Mouse (Mus musculus) midbrain, embryonic 15.5 days (tissue): ENCODE data around the gene Prr5. TPM values are rescaled to one million over a fixed set of nuclear protein-coding genes. Genes with fewer than 3 reads are reported as not detected.

ENCODE experiments used
- ATAC-seq: fragments of 200-750 bp; cut with Nextera tagmentation; replicated peaks from 2 replicates; pipeline ENCODE4 v1.8.0; 2017; ENCODE audit warnings: moderate TSS enrichment
- H3K27ac ChIP-seq: fragments of 300-500 bp; sonication (generic); 2 replicates; pipeline ENCODE4 v1.5.1; 2015; ENCODE audit warnings: mild to moderate bottlenecking, inconsistent platforms
- H3K27me3 ChIP-seq: fragments of 300-500 bp; sonication (generic); replicated peaks from 2 replicates; pipeline ENCODE4 v1.6.1; 2015; ENCODE audit warnings: inconsistent platforms
- H3K36me3 ChIP-seq: fragments of 300-500 bp; sonication (generic); replicated peaks from 2 replicates; pipeline ENCODE4 v1.6.1; 2015; ENCODE audit warnings: inconsistent platforms
- H3K4me1 ChIP-seq: fragments of 300-500 bp; sonication (generic); 2 replicates; pipeline ENCODE4 v1.6.1; 2015; ENCODE audit warnings: inconsistent platforms
- H3K4me2 ChIP-seq: fragments of 300-500 bp; sonication (generic); 2 replicates; pipeline ENCODE4 v1.6.1; 2015; ENCODE audit warnings: inconsistent platforms, mild to moderate bottlenecking, moderate library complexity
- H3K4me3 ChIP-seq: fragments of 300-500 bp; sonication (generic); 2 replicates; pipeline ENCODE4 v1.5.1; 2015; ENCODE audit warnings: mild to moderate bottlenecking, inconsistent platforms
- H3K9ac ChIP-seq: fragments of 300-500 bp; sonication (generic); 2 replicates; pipeline ENCODE4 v1.6.1; 2015; ENCODE audit warnings: mild to moderate bottlenecking, inconsistent platforms
- H3K9me3 ChIP-seq: fragments of 300-500 bp; sonication (generic); 2 replicates; pipeline ENCODE4 v1.6.1; 2016; ENCODE audit warnings: inconsistent platforms
- WGBS: fragments of 180-500 bp; shearing (Covaris S2); methylation state at CpG from one replicate; pipeline ENCODE4 v1.1.7; 2015; ENCODE audit warnings: mixed read lengths; 5-methylcytosine and 5-hydroxymethylcytosine counted together
- polyA plus RNA-seq: library from polyadenylated mRNA; unstranded; fragments of >200 nt; fragmentation: Nextera tagmentation; extraction: Ambion mirVana; gene quantifications from 2 replicates; pipeline ENCODE4 v1.2.1, GENCODE M21; 2015

Prr5 gene
- polyA plus RNA-seq, 1 experiment from 2014 or later = 27.7 TPM

DNA sequence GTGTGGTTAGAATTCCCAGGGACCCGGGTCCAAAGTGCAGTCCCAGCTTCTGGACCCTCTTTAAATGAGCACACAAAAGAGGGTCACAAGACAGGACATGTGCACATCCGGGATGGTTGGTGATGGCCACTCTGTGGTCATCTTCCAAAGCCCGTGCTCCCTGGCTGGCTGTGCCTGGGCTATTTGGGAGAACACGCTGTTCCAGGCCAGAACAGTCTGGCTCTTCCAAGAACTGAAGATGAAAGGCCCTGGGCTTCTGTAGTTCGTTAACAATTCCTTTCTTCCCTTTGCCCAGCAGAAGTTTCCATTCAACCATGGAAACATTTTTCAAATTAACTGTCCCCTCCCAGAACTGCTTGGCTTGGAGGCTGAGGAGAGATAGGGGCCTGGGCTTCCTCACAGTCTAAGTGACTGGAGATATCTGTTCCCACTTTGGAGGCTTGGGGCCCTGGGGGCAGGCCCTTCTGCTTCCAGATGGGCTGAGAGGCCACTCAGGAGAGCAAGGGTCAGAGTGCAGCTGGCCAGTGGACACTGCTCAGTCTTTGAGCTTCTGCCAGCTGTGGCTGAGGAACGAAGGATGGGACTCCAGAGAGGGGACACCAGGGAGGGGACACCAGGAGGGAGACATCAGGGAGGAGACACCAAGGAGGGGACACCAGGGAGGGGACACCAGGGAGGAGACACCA, 29.8 kb upstream of the Prr5 start:
- H3K9me3 ChIP-seq = no peaks in the 10 kb centered on the region
- no peak for ATAC-seq
- no peak overlapping the region for H3K4me3 ChIP-seq
- H3K4me1 ChIP-seq = no peaks in the 10 kb centered on the region
- H3K27ac ChIP-seq = no peak overlapping the region
- H3K9ac ChIP-seq = no peak overlapping the region
- no peak overlapping the region for H3K4me2 ChIP-seq
- no peaks in the 10 kb centered on the region for H3K36me3 ChIP-seq
- no peaks in the 10 kb centered on the region for H3K27me3 ChIP-seq
- WGBS = 66% methylated on average over 6 of the region's 6 CpGs

DNA sequence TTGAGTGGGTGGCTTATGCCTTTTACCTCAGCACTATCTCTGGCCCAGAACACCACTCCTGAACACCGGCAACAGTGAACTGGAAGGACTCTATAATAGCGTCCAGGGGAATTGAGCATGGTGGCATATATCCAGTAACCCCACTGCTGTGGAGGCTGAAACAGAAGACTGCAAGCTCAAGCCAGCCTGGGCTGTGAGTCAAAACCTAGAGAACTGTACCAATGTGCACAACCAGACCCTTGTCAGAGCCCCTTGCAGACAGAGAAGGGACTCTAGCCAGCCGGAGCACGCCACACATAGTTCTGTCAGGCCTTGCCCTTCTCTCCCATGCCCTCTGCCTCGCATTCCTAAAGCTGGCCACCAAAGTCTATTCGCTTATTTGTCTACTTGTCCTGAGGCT, 28.7 kb upstream of the Prr5 start:
- no peak for ATAC-seq
- 87% methylated on average over 6 of the region's 6 CpGs for WGBS

DNA sequence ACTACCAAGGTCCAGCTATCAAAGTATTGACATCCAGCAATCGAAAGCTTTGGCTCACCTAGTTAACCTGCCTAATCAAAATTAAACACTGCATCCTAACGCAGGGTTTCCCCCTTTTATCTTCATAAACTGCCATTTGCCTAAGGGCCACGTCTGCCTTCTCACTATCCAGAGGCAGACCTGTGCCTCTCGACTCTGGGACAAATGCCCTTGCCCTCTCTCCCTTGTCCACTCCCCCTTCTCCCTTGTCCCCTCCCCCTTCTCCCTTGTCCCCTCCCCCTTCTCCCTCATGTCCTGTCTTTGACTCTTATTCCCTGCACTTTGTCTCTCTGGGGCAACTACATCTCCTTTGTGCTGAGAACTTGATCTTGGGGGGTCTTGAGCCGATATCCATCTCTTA, 28.3 kb upstream of the Prr5 start:
- Histone ChIP-seq H3K4me2 (no peak overlapping the region), H3K4me1 (no peaks in the 10 kb centered on the region), H3K4me3 (no peak overlapping the region), H3K9ac (no peak overlapping the region), H3K27me3 (no peaks in the 10 kb centered on the region), H3K36me3 (no peaks in the 10 kb centered on the region), H3K27ac (no peak overlapping the region), H3K9me3 (no peaks in the 10 kb centered on the region)
- ATAC-seq = no peak
- 63% methylated on average over 5 of the region's 5 CpGs for WGBS

More for the DNA sequence above, 28.7 kb upstream of the Prr5 start:
- Histone ChIP-seq H3K4me2 (no peak overlapping the region), H3K27ac (no peak overlapping the region), H3K27me3 (no peaks in the 10 kb centered on the region), H3K9me3 (no peaks in the 10 kb centered on the region), H3K4me3 (no peak overlapping the region), H3K9ac (no peak overlapping the region), H3K4me1 (no peaks in the 10 kb centered on the region), H3K36me3 (no peaks in the 10 kb centered on the region)

DNA sequence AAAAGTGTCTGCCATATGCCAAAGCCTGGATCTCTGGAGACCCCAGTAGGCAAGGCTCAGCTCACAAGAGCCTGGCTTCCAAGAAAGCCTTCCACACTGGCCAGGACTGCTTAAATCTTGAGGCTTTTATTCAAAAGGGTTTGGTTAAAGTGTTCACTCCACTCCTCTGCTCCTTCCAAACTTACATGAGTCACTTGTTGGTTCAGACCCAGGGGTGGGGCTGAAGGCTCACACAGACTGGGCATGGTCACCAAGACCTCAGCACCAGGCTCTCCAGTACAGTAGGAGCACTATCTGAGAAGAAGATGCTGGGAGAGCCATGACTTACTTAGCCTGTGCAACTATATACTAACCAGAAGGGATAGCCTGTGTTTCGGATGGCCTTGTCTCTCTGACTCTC, 27.5 kb upstream of the Prr5 start:
- WGBS = 93% methylated on average over 1 of the region's 1 CpGs
- no peak overlapping the region for H3K4me2 ChIP-seq
- no peaks in the 10 kb centered on the region for H3K36me3 ChIP-seq
- H3K27me3 ChIP-seq = no peaks in the 10 kb centered on the region
- H3K9me3 ChIP-seq = no peaks in the 10 kb centered on the region
- no peak overlapping the region for H3K9ac ChIP-seq
- no peaks in the 10 kb centered on the region for H3K4me1 ChIP-seq
- no peak overlapping the region for H3K4me3 ChIP-seq
- ATAC-seq = no peak
- no peak overlapping the region for H3K27ac ChIP-seq

DNA sequence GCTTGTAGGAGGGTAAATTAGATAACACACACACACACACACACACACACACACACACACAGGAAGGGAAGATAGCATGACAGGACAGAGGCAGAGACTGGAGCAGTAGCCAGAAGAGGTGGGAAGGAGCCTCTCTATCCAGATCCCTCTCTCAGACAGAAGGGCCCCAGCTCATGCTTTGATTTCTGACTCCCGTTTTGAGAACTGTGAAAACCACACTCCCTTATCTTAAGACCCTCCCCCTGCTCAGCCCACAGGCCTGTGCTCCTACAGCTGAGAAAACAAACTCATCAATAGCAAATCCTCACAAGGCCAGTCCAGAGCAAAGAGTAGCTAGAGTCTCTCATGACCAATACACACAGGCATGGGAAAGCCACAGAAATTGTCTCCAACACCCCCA, 26.2 kb upstream of the Prr5 start:
- Histone ChIP-seq H3K4me2 (no peak overlapping the region), H3K4me1 (no peaks in the 10 kb centered on the region), H3K9ac (no peak overlapping the region), H3K4me3 (no peak overlapping the region), H3K27ac (no peak overlapping the region), H3K36me3 (no peaks in the 10 kb centered on the region), H3K9me3 (no peaks in the 10 kb centered on the region), H3K27me3 (no peaks in the 10 kb centered on the region)
- WGBS = 21% methylated on average over 1 of the region's 1 CpGs
- no peak for ATAC-seq

DNA sequence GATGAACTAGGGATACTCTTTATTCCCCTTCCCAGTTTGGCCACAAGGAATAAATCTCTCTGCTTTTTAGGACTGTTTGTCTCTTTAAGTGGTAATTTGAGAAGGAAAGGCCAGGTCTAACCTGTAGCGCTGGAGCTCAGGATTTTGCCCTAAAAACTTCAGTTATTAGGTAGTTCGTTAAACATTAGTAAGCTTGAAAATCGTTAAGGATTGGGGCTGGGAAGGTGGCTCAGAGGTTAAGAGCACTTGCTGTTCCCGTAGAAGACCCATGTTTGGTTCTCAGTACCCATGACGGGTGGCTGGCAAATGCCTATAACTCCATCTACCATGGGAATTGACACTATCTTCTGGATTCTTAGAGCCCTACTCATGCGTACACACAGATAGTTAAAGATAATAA, 17.9 kb upstream of the Prr5 start:
- WGBS = 96% methylated on average over 6 of the region's 6 CpGs
- Histone ChIP-seq H3K4me2 (no peak overlapping the region), H3K9me3 (no peaks in the 10 kb centered on the region), H3K4me3 (no peak overlapping the region), H3K4me1 (peaks cover 15% of the 10 kb centered on the region), H3K9ac (no peak overlapping the region), H3K36me3 (no peaks in the 10 kb centered on the region), H3K27ac (no peak overlapping the region), H3K27me3 (no peaks in the 10 kb centered on the region)
- ATAC-seq = no peak

DNA sequence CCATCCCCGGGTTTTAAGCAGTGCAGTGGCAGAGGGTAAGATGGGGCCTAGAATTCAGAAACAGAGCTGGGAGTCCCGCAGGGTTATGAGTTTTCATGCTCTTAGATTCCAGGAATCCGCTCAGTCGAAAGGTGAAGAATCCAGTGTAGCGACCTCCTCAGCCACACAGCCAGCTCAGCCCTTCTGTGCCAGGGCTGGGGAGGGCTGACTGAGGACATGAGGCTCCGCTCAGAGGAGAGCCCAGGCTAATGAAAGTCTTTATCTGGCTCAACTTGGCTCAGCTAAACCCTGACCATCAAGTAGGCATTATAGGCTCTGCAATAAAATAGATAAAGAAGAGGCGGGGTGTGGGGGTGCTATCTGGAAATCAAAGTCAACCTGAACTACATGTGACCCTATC, 16.3 kb upstream of the Prr5 start:
- peak overlapping the region; percentile 95; the same call in 1 of the 2 replicates for H3K27ac ChIP-seq
- peaks cover 21% of the 10 kb centered on the region for H3K4me1 ChIP-seq
- no peak overlapping the region for H3K9ac ChIP-seq
- H3K36me3 ChIP-seq = no peaks in the 10 kb centered on the region
- H3K4me2 ChIP-seq = no peak overlapping the region; the same call in 1 of the 2 replicates
- H3K27me3 ChIP-seq = no peaks in the 10 kb centered on the region
- 89% methylated on average over 7 of the region's 7 CpGs for WGBS
- no peaks in the 10 kb centered on the region for H3K9me3 ChIP-seq
- no peak for ATAC-seq
- H3K4me3 ChIP-seq = no peak overlapping the region

DNA sequence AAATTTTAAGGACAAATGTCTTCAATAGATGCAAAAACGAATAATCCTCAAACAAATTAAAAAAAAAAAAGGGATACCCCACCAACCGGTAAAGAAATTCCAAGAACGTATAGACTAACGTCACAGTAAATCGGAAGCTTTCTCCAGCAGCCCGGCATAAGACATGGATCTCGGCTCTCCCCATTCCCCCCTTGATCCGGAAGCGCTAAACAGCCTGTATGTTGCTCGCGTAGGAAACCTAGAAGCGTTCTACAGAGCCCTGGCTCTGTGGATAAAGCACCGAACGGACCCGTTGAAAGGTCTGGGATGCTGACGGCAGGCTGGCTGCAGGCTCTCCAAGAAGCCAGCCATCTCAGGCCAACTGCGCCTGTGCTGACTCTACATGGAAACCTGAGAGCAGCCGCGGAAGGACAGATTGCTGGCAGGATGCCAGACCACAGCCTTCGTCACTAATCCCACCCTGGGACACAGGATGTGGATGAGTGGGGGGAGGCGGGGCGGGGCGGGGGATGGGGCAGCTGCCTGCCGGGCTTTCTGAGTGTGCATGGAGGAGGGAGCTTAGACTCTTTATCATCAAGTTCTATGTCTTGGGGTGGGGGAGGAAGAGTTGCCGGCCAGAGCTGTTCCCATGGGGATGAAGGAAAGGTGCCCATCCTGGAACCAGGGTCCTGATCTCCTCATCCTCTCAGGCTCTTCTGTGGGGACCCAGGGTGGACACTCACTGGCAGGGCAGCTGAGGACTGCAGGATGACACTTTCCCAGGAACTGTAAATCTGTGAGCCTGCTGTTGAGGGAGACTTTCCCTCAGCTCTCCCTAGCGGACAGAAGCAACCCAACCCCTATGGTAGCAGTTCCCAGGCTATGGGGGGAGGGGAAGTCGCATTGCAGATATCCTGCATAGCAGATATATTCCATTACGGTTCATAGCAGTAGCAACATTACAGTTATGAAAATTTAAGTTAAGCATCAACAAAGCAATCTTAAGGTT, 15.1 kb upstream of the Prr5 start:
- Histone ChIP-seq H3K36me3 (no peaks in the 10 kb centered on the region), H3K27ac (peak overlapping the region; percentile 95), H3K4me2 (peak overlapping the region; percentile 61), H3K4me3 (peak overlapping the region; percentile 40), H3K27me3 (no peaks in the 10 kb centered on the region), H3K9me3 (no peaks in the 10 kb centered on the region), H3K4me1 (peaks cover 21% of the 10 kb centered on the region), H3K9ac (peak overlapping the region; percentile 50)
- peak; percentile 84 for ATAC-seq
- 4% methylated on average over 28 of the region's 28 CpGs for WGBS

DNA sequence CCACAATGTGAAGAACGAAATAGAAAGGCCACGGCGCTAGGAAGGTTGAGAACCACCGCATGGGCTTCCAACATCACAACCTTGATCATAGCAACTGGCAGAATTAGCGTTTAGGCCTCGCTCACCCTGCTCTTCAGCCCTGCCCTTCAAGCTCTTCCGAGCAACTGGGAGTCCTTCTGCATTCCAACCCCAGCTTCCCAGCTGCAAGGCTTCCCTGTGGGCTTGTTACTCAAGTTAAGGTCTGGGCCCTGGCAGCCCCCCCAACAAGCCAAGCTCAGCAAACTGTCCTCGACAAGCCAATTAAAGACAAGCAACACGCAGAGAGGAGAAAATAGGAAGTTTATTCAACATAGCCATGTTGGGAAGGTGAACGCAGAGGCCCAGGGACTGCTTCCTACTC, 14.4 kb upstream of the Prr5 start:
- Histone ChIP-seq H3K4me3 (no peak overlapping the region), H3K4me1 (peaks cover 21% of the 10 kb centered on the region), H3K9me3 (no peaks in the 10 kb centered on the region), H3K27me3 (no peaks in the 10 kb centered on the region), H3K4me2 (no peak overlapping the region), H3K36me3 (no peaks in the 10 kb centered on the region), H3K27ac (peak overlapping the region; percentile 95; the same call in 1 of the 2 replicates), H3K9ac (no peak overlapping the region)
- ATAC-seq = no peak
- WGBS = 44% methylated on average over 10 of the region's 10 CpGs

DNA sequence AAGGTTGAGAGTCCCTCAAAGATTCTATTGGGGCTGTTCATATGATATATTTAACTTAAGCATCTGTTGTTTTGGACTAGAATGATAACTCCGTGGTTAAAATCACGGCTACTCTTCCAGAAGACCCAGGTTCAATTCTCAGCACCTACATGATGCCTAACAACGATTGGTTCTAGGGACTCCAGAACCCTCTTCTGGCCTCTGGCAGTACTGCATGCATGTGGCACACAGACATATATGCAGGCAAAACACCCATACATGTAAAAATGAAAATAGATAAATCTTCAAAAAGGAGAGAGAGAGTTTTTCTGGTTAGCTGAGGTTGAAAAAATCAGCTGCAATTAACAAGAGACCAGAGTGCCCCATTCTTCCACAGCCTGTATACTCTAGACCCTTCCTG, 12.7 kb upstream of the Prr5 start:
- H3K4me2 ChIP-seq = no peak overlapping the region
- no peaks in the 10 kb centered on the region for H3K36me3 ChIP-seq
- no peak overlapping the region for H3K27ac ChIP-seq
- H3K4me3 ChIP-seq = no peak overlapping the region
- H3K27me3 ChIP-seq = no peaks in the 10 kb centered on the region
- ATAC-seq = no peak
- no peak overlapping the region for H3K9ac ChIP-seq
- WGBS = 96% methylated on average over 3 of the region's 3 CpGs
- H3K9me3 ChIP-seq = no peaks in the 10 kb centered on the region
- H3K4me1 ChIP-seq = peaks cover 21% of the 10 kb centered on the region

DNA sequence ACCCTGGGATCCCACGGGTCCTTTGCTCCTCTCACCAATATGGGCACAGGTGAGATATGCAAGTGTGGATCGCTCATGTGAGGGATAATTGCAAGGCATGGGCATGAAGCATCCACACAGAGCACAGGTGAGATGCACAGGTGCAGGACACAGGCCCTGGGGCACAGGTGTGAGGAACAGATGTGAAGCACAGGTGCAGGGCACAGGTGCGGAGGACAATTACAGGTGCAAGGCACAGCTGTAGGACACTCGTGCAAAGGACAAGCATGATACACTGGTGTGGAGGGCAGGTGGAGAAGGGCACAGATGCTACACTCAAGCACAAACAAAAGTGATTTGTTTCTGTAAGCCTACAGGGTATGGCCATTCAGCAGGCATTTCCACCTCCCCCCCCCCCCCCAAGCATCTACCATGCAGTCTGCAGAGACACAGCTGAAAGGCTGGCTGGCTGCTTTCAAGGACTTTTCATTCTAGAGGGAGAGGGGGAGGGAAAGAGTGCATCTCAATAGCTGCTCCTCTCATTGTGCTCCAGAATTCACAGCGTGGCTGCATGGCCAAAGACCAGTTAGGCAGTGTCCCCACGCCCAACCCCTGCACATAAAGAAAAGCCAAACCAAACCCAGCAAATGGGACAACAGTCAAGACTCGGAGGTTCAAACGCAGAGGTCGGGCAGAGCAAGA, 11.9 kb upstream of the Prr5 start:
- Histone ChIP-seq H3K4me1 (peaks cover 23% of the 10 kb centered on the region), H3K9me3 (no peaks in the 10 kb centered on the region), H3K9ac (no peak overlapping the region), H3K36me3 (no peaks in the 10 kb centered on the region), H3K4me2 (no peak overlapping the region), H3K4me3 (no peak overlapping the region), H3K27ac (no peak overlapping the region), H3K27me3 (no peaks in the 10 kb centered on the region)
- no peak for ATAC-seq
- 44% methylated on average over 9 of the region's 9 CpGs for WGBS

DNA sequence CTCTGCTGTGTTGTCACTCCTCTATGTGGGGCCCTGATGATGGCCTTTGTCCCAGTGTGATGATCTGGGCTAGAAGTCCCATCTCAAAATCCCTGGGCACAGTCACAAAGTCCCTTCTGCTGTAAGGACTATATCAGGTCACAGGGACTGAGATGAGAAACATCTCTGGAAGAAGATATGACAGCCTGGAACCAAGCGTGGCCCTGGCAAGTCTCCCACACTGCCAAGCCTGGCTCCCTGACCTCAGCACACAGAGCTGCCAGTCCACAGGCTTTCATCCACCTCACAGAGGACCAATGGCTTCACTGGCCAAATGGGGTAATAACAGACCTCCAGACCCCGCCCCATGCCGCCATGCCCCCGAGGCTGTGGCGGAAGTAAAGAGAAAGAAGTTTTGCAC, 10.8 kb upstream of the Prr5 start:
- WGBS = 90% methylated on average over 5 of the region's 5 CpGs

More for the DNA sequence above, 10.8 kb upstream of the Prr5 start:
- H3K9me3 ChIP-seq = no peaks in the 10 kb centered on the region
- H3K27ac ChIP-seq = no peak overlapping the region
- H3K27me3 ChIP-seq = no peaks in the 10 kb centered on the region
- no peak overlapping the region for H3K4me2 ChIP-seq
- H3K9ac ChIP-seq = no peak overlapping the region
- peaks cover 28% of the 10 kb centered on the region for H3K4me1 ChIP-seq
- H3K36me3 ChIP-seq = no peaks in the 10 kb centered on the region
- no peak for ATAC-seq
- no peak overlapping the region for H3K4me3 ChIP-seq
